Mouse (Mus musculus) hindlimb bud, embryonic 11.5 days (tissue): ENCODE measurements around the gene Olfr1225.
"Not testable (repeated sequence)": the region's sequence is repeated elsewhere in the genome, so short reads cannot be mapped to it uniquely, and the experiment has no call there.

Source experiments
- DNase-seq: peaks from one replicate; pipeline ENCODE4 v3.0.0-alpha.2; 2012; ENCODE audit warnings: low read depth, low spot score; ENCODE audit errors: extremely low spot score

Olfr1225 gene

GRCm38 (mm10) chr2:89174569-89174968, at the start of gene Olfr1225:
Gene Olfr1225 (minus strand): TSS chr2:89174669.
- DNase-seq, result no peak

GRCm38 (mm10) chr2:89199948-89200347, 25.5 kb upstream of the Olfr1225 start, which contains the start of gene Olfr1226:
Gene Olfr1226 (minus strand): TSS chr2:89200048.
- no peak for DNase-seq

- no peak for DNase-seq
Measured at GRCm38 (mm10) chr2:89196325-89196982, 22.0 kb upstream of the Olfr1225 start.

DNA sequence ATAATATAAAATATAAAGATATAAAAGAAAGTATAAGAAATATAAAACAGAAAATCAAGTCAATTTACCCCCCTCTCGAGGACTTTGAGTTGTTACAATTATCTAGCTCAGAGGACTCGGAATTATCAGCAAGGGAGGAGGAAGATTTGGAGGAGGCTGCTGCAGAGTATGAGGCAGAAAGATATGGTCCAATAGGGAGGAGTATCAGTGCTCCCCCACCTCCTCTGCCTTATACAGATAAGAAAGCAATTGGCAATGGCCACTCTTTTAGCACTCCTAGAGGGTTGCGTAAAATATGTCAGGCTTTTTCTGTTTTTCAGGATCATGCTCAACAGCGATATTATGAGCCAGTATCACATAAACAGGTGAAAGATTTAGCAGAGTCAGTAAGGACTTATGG, 9.8 kb downstream of the Olfr1225 start:
- not testable (repeated sequence) for DNase-seq

- not testable (repeated sequence) for DNase-seq
Measured at GRCm38 (mm10) chr2:89163991-89164390, 10.5 kb downstream of the Olfr1225 start, which contains the start of gene Olfr1224-ps1. Gene Olfr1224-ps1 (minus strand): TSS chr2:89164091.

- DNase-seq, result no peak
Measured at GRCm38 (mm10) chr2:89151460-89151859, 23.0 kb downstream of the Olfr1225 start, which contains the start of gene Olfr1223. Gene Olfr1223 (minus strand): TSS chr2:89151560.

- DNase-seq, result no peak
Measured at GRCm38 (mm10) chr2:89132954-89133353, 41.5 kb downstream of the Olfr1225 start, which contains the start of gene Olfr1222. Gene Olfr1222 (minus strand): TSS chr2:89133054.
